Mouse (Mus musculus): Measurements from ENCODE around the gene Rora. TPM values are rescaled to one million over a fixed set of nuclear protein-coding genes. Genes with fewer than 3 reads are reported as not detected.

The Rora gene
- polyA plus RNA-seq, 1 experiment from 2014 or later = 6.0 TPM

DNA sequence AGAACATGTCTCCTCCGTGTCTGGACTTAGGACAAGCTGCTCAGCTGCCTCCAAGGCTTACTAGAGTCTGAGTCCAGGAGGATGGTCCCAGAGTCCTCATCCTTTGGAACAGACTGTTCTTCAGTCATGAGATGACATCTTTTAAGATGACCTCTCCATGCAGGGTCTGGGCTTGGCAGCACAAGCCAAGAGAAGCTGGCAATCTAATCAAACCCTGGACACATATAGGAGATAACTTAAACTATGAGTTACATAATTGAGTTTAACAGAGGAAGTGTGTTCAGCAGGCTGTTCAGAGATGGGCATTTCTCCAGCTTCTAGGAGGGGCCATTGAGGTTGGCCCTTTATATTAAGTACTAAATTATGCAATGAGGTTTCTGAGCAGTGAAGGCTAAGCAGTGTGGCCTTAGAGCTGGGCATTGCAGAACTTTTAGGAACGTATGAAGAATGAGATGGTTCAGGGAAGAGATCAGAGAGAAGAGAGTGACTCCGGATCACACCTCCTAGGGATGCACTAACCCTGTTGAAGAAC lies 42.9 kb downstream of the Rora start:
- ATAC-seq (replicated peaks; ENCODE audit: low FRiP score) (no peak), DNase-seq (ENCODE audit: low spot score) (no peak)
- Histone ChIP-seq H3K27ac (ENCODE audit: low read depth, low read length) (no peak overlapping the region), H3K9ac (ENCODE audit: low read length) (no peak overlapping the region), H3K4me3 (ENCODE audit: low read depth, low read length) (no peak overlapping the region), H3K36me3 (ENCODE audit: control insufficient read depth, insufficient read depth, low read length) (no peaks in the 10 kb centered on the region), H3K4me2 (ENCODE audit: low read depth, low read length, severe bottlenecking) (no peak overlapping the region), H3K27me3 (ENCODE audit: control insufficient read depth, insufficient read depth, low read length) (no peaks in the 10 kb centered on the region), H3K4me1 (replicated peaks; ENCODE audit: control insufficient read depth, insufficient read depth, low read length) (peaks cover 8% of the 10 kb centered on the region; the same call in 1 of the 2 replicates), H3K9me3 (ENCODE audit: control insufficient read depth, low read length) (no peaks in the 10 kb centered on the region)
- 89% methylated on average over 3 of the region's 3 CpGs for WGBS

DNA sequence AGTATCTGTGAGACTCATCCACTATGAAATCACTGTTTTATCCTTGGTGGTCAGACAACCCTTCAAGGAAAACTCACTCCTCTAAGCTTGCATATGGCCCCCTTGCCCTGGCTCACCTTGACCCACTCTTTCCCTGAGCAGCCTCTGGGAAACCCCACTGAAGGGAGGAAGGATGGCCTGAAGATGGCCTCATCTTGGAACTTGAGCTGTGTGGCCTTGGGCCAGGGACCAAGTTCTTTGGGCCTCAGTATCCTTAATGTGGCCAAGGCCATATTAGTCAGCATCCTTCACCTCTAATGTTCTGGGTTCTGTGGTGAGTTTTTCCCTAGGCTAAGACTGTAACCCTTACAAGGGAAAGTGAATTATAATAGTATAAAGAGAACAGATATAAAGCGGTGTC lies 45.8 kb downstream of the Rora start:
- DNase-seq (ENCODE audit: low spot score) = no peak
- ATAC-seq (replicated peaks; ENCODE audit: low FRiP score) = no peak
- H3K4me1 ChIP-seq (replicated peaks; ENCODE audit: control insufficient read depth, insufficient read depth, low read length) = peaks cover 8% of the 10 kb centered on the region; the same call in 1 of the 2 replicates
- 91% methylated on average over 1 of the region's 1 CpGs for WGBS
- no peak overlapping the region for H3K27ac ChIP-seq (ENCODE audit: low read depth, low read length)
- H3K27me3 ChIP-seq (ENCODE audit: control insufficient read depth, insufficient read depth, low read length) = no peaks in the 10 kb centered on the region
- H3K4me2 ChIP-seq (ENCODE audit: low read depth, low read length, severe bottlenecking) = no peak overlapping the region
- H3K9ac ChIP-seq (ENCODE audit: low read length) = no peak overlapping the region
- H3K4me3 ChIP-seq (ENCODE audit: low read depth, low read length) = no peak overlapping the region
- H3K36me3 ChIP-seq (ENCODE audit: control insufficient read depth, insufficient read depth, low read length) = no peaks in the 10 kb centered on the region
- H3K9me3 ChIP-seq (ENCODE audit: control insufficient read depth, low read length) = no peaks in the 10 kb centered on the region

DNA sequence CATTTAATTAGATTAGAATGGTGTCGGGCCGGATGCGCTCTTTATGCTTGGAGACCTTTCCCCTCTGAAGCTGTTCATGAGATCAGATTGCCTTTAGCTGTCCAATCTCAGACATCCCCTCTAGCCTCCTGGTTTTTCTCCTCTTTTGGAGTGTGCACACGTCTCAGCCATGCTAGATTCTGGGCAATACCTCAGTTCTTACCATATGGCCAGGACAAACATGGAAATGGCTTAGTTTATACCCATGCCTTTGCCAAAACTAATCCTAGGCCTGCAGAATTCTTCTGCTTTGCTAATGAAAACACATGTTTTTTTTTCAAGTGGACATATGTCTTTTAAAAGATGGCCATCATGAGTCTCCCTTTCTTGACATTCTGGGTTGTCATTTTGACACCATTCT lies 46.3 kb downstream of the Rora start:
- no peaks in the 10 kb centered on the region for H3K36me3 ChIP-seq (ENCODE audit: control insufficient read depth, insufficient read depth, low read length)
- H3K4me1 ChIP-seq (replicated peaks; ENCODE audit: control insufficient read depth, insufficient read depth, low read length) = peaks cover 7% of the 10 kb centered on the region; the same call in 1 of the 2 replicates
- H3K27me3 ChIP-seq (ENCODE audit: control insufficient read depth, insufficient read depth, low read length) = no peaks in the 10 kb centered on the region
- WGBS = 66% methylated on average over 4 of the region's 4 CpGs
- ATAC-seq (replicated peaks; ENCODE audit: low FRiP score) = no peak
- H3K4me2 ChIP-seq (ENCODE audit: low read depth, low read length, severe bottlenecking) = no peak overlapping the region
- H3K27ac ChIP-seq (ENCODE audit: low read depth, low read length) = no peak overlapping the region
- no peak overlapping the region for H3K9ac ChIP-seq (ENCODE audit: low read length)
- H3K9me3 ChIP-seq (ENCODE audit: control insufficient read depth, low read length) = no peaks in the 10 kb centered on the region
- no peak overlapping the region for H3K4me3 ChIP-seq (ENCODE audit: low read depth, low read length)
- DNase-seq (ENCODE audit: low spot score) = no peak

DNA sequence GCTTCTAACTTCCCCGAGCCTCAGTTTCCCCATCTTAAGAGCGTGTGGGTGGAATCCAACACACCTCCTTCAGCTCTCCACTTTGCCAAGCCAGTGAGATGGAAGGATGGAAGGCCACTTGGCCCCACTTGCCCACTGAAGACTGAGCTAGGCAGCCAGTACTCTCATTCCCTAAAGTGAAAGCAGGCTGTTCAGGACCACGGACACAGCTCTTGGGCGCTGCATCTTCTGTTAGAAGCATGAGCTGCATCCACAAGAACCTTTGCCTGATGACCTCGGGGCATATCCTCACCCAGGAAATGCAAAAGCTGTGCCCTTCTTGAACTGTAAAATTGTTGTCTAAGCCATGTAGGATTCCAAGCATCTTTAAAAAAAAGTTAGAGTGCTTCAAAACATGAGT lies 54.0 kb downstream of the Rora start:
- WGBS = 68% methylated on average over 5 of the region's 5 CpGs
- H3K36me3 ChIP-seq (ENCODE audit: control insufficient read depth, insufficient read depth, low read length) = no peaks in the 10 kb centered on the region
- no peak overlapping the region for H3K27ac ChIP-seq (ENCODE audit: low read depth, low read length)
- no peaks in the 10 kb centered on the region for H3K4me1 ChIP-seq (replicated peaks; ENCODE audit: control insufficient read depth, insufficient read depth, low read length)
- ATAC-seq (replicated peaks; ENCODE audit: low FRiP score) = no peak
- H3K9ac ChIP-seq (ENCODE audit: low read length) = no peak overlapping the region
- H3K9me3 ChIP-seq (ENCODE audit: control insufficient read depth, low read length) = no peaks in the 10 kb centered on the region
- no peak overlapping the region for H3K4me3 ChIP-seq (ENCODE audit: low read depth, low read length)
- H3K4me2 ChIP-seq (ENCODE audit: low read depth, low read length, severe bottlenecking) = no peak overlapping the region
- H3K27me3 ChIP-seq (ENCODE audit: control insufficient read depth, insufficient read depth, low read length) = no peaks in the 10 kb centered on the region
- no peak for DNase-seq (ENCODE audit: low spot score)

DNA sequence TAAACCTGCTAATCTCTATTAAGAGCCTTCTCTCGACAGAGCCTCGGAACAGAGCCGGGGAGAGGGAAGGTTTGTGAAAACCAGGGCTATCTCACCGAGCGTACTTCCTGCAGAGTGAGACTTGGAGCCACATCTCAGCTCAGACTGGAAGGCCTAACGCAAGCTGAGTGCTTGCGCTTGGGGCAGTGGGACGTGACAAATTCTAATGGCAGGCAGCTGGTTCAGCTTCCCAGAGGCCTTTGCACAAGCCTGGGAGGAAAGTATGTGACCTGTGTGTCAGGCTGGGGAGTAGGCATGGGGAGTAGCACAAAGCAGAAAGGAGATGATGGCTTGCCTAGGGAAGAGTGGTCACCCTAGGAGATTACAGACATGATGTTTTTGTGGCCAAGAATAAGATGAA lies 55.6 kb downstream of the Rora start:
- Histone ChIP-seq H3K4me2 (ENCODE audit: low read depth, low read length, severe bottlenecking) (no peak overlapping the region), H3K27me3 (ENCODE audit: control insufficient read depth, insufficient read depth, low read length) (no peaks in the 10 kb centered on the region), H3K4me1 (replicated peaks; ENCODE audit: control insufficient read depth, insufficient read depth, low read length) (no peaks in the 10 kb centered on the region), H3K36me3 (ENCODE audit: control insufficient read depth, insufficient read depth, low read length) (no peaks in the 10 kb centered on the region), H3K9ac (ENCODE audit: low read length) (no peak overlapping the region), H3K27ac (ENCODE audit: low read depth, low read length) (no peak overlapping the region), H3K9me3 (ENCODE audit: control insufficient read depth, low read length) (no peaks in the 10 kb centered on the region), H3K4me3 (ENCODE audit: low read depth, low read length) (no peak overlapping the region)
- WGBS = 68% methylated on average over 8 of the region's 8 CpGs
- DNase-seq (ENCODE audit: low spot score) = no peak
- ATAC-seq (replicated peaks; ENCODE audit: low FRiP score) = no peak

DNA sequence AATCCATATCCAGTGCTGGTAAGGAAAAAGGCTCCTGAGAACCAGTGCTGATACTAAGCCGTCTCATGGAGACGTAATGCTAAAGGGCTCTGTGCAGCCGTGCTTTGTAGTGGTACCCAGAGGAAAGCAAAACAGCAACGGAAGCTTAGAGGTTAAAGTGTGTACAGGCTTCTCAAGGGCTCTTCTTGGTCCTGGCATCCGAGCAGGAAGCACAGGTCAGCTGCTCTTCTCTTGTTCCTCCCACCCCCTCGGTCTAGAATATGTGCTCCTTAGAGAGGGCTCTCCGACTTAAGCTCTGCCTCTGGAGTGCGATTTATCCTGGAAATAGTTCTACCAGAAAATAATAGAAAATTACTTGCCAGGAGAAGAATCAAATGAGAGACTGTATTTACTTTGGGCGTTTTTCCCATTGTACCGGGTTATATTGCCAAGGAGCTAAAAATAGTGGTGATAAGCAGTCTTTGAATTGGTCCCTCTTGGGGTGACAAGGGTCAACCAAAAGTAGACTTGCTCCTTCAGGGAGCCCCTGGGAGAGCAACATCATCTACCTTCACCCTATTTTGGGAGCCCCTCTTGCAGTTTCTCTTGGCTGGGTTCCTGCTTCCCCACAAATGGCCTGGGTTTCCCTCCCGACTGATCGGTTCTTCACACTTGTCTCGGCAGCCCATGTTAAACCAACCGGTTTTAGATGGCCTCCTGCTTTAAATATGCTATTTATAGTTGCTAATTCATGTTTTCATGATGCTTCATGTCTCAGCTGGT lies 57.5 kb downstream of the Rora start:
- Histone ChIP-seq H3K27me3 (ENCODE audit: control insufficient read depth, insufficient read depth, low read length) (no peaks in the 10 kb centered on the region), H3K4me1 (replicated peaks; ENCODE audit: control insufficient read depth, insufficient read depth, low read length) (no peaks in the 10 kb centered on the region), H3K9me3 (ENCODE audit: control insufficient read depth, low read length) (no peaks in the 10 kb centered on the region), H3K4me3 (ENCODE audit: low read depth, low read length) (no peak overlapping the region), H3K4me2 (ENCODE audit: low read depth, low read length, severe bottlenecking) (no peak overlapping the region), H3K27ac (ENCODE audit: low read depth, low read length) (no peak overlapping the region), H3K36me3 (ENCODE audit: control insufficient read depth, insufficient read depth, low read length) (no peaks in the 10 kb centered on the region), H3K9ac (ENCODE audit: low read length) (no peak overlapping the region)
- WGBS = 89% methylated on average over 14 of the region's 14 CpGs
- no peak for ATAC-seq (replicated peaks; ENCODE audit: low FRiP score)
- DNase-seq (ENCODE audit: low spot score) = no peak

DNA sequence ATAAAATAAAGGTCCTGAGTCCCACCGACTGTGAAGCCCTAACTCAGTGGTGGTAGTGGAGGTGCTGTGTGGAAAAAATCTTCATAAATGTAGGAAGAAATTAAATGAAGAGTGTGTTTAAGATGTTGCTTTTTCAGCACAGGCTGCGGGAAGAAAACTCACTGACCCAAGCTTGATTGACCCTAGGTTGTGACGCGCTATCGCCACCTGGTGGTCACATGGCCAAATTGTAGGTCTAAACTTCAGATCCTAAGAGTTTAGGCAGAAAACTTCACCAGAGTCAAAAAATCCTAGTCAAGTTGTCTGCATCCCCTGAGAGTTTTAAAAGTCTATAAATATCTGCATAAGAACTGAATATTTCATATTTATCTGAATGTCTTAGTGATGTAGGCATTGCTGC lies 63.4 kb downstream of the Rora start:
- Histone ChIP-seq H3K27ac (ENCODE audit: low read depth, low read length) (no peak overlapping the region), H3K9ac (ENCODE audit: low read length) (no peak overlapping the region), H3K36me3 (ENCODE audit: control insufficient read depth, insufficient read depth, low read length) (no peaks in the 10 kb centered on the region), H3K4me3 (ENCODE audit: low read depth, low read length) (no peak overlapping the region), H3K4me2 (ENCODE audit: low read depth, low read length, severe bottlenecking) (no peak overlapping the region), H3K4me1 (replicated peaks; ENCODE audit: control insufficient read depth, insufficient read depth, low read length) (no peaks in the 10 kb centered on the region), H3K9me3 (ENCODE audit: control insufficient read depth, low read length) (no peaks in the 10 kb centered on the region), H3K27me3 (ENCODE audit: control insufficient read depth, insufficient read depth, low read length) (no peaks in the 10 kb centered on the region)
- DNase-seq (ENCODE audit: low spot score) = peak; percentile 76
- ATAC-seq (replicated peaks; ENCODE audit: low FRiP score) = no peak
- 15% methylated on average over 5 of the region's 5 CpGs for WGBS

DNA sequence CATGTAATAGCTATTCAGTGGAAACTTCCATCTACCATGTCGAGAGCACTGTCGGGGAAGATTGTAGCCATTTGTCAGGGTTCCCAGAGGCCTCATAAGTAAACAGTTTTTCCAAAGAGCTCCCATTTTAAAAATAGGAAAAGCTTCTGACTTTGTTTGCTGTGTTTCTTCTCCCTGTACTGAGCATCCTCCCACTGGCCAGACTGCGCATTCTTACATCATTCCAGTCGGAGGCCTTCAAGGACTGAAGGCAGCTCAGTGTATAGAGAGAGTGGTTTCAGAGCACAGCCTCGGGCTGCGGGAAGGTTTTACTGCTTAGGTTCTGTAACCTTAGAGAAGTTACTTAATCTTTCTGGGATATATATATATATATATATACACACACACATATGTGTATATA lies 64.8 kb downstream of the Rora start:
- H3K4me1 ChIP-seq (replicated peaks; ENCODE audit: control insufficient read depth, insufficient read depth, low read length) = no peaks in the 10 kb centered on the region
- no peaks in the 10 kb centered on the region for H3K36me3 ChIP-seq (ENCODE audit: control insufficient read depth, insufficient read depth, low read length)
- ATAC-seq (replicated peaks; ENCODE audit: low FRiP score) (no peak), DNase-seq (ENCODE audit: low spot score) (no peak)
- no peak overlapping the region for H3K4me3 ChIP-seq (ENCODE audit: low read depth, low read length)
- 91% methylated on average over 6 of the region's 6 CpGs for WGBS
- H3K27ac ChIP-seq (ENCODE audit: low read depth, low read length) = no peak overlapping the region
- no peaks in the 10 kb centered on the region for H3K9me3 ChIP-seq (ENCODE audit: control insufficient read depth, low read length)
- no peak overlapping the region for H3K9ac ChIP-seq (ENCODE audit: low read length)
- no peak overlapping the region for H3K4me2 ChIP-seq (ENCODE audit: low read depth, low read length, severe bottlenecking)
- H3K27me3 ChIP-seq (ENCODE audit: control insufficient read depth, insufficient read depth, low read length) = no peaks in the 10 kb centered on the region

DNA sequence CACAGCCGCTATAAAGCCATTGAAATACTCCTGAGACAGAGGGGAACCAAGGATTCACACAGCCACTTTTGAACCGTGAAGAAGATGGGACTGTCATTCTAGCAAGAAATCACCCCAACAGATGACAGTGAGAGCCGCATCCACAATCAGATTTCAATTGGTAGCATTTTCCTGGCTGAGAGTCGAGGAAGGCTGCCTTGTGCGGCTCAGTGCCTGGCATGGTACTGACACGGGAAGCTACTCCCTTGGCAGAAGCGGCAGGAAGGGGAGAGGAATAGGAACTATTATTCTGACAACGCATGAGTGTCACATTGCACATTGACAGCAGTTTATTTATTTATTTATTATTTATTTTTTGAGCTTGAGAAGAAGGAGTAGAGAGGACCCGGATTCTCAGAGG lies 65.7 kb downstream of the Rora start:
- Histone ChIP-seq H3K36me3 (ENCODE audit: control insufficient read depth, insufficient read depth, low read length) (no peaks in the 10 kb centered on the region), H3K4me1 (replicated peaks; ENCODE audit: control insufficient read depth, insufficient read depth, low read length) (no peaks in the 10 kb centered on the region), H3K4me2 (ENCODE audit: low read depth, low read length, severe bottlenecking) (no peak overlapping the region), H3K9me3 (ENCODE audit: control insufficient read depth, low read length) (no peaks in the 10 kb centered on the region), H3K9ac (ENCODE audit: low read length) (no peak overlapping the region), H3K27me3 (ENCODE audit: control insufficient read depth, insufficient read depth, low read length) (no peaks in the 10 kb centered on the region), H3K27ac (ENCODE audit: low read depth, low read length) (no peak overlapping the region), H3K4me3 (ENCODE audit: low read depth, low read length) (no peak overlapping the region)
- ATAC-seq (replicated peaks; ENCODE audit: low FRiP score) = no peak
- WGBS = 84% methylated on average over 9 of the region's 9 CpGs
- no peak for DNase-seq (ENCODE audit: low spot score)

Measured in forebrain, embryonic 11.5 days (tissue).